Mouse (Mus musculus) G1E (cell line): ENCODE data around the gene Klhdc2. TPM values are rescaled to one million over a fixed set of nuclear protein-coding genes. Genes with fewer than 3 reads are reported as not detected.
A peak's percentile ranks its signal among the peaks of the same experiment; 100 is the strongest.

Experiments used
- ATAC-seq: 2 replicates; pipeline ENCODE4 v1.8.0; 2016; ENCODE audit warnings: mild to moderate bottlenecking; ENCODE audit not compliant: insufficient number of reproducible peaks, poor library complexity, low FRiP score, severe bottlenecking; ENCODE audit errors: extremely low read depth
- DNase-seq: peaks from one replicate; pipeline ENCODE4 v3.0.0; 2012; ENCODE audit warnings: low spot score
- H3K27me3 ChIP-seq: 2 replicates; pipeline ENCODE4 v1.6.1; 2012; ENCODE audit warnings: mild to moderate bottlenecking, low read length, inconsistent platforms; ENCODE audit not compliant: insufficient read depth
- H3K36me3 ChIP-seq: replicated peaks from 2 replicates; pipeline ENCODE3; 2012; ENCODE audit warnings: mild to moderate bottlenecking, inconsistent platforms
- H3K4me1 ChIP-seq: 2 replicates; pipeline ENCODE4 v1.6.1; 2012; ENCODE audit warnings: low read depth, low read length, inconsistent platforms, mixed read lengths; ENCODE audit not compliant: insufficient read depth
- H3K4me3 ChIP-seq: 2 replicates; pipeline ENCODE4 v1.5.1; 2012; ENCODE audit warnings: low read depth, mild to moderate bottlenecking, inconsistent platforms, low read length, moderate library complexity, mixed read lengths
- H3K9me3 ChIP-seq: replicated peaks from 2 replicates; pipeline ENCODE4 v1.6.1; 2012; ENCODE audit warnings: inconsistent platforms
- CTCF ChIP-seq: IDR thresholded peaks from 2 replicates; pipeline ENCODE4 v1.5.1; 2012; ENCODE audit warnings: low read depth, low read length, inconsistent platforms, mixed read lengths
- GATA1 ChIP-seq: IDR thresholded peaks from 2 replicates; pipeline ENCODE4 v1.6.1; 2012; ENCODE audit warnings: borderline replicate concordance, low read length, inconsistent platforms, mixed read lengths
- GATA2 ChIP-seq: IDR thresholded peaks from 2 replicates; pipeline ENCODE4 v1.6.1; 2012; ENCODE audit warnings: low read depth, low read length, inconsistent platforms, borderline replicate concordance
- POLR2AphosphoS5 ChIP-seq: IDR thresholded peaks from 2 replicates; pipeline ENCODE4 v1.6.1; 2012; ENCODE audit warnings: low read depth, low read length, inconsistent platforms; ENCODE audit not compliant: insufficient replicate concordance
- TAL1 ChIP-seq: conservative IDR thresholded peaks from 2 replicates; pipeline ENCODE4 v1.6.1; 2012; ENCODE audit warnings: low read depth, low read length, inconsistent platforms, mixed read lengths
- polyA plus RNA-seq: library from polyadenylated mRNA; stranded (reverse); fragments of >175 nt; gene quantifications from 2 replicates; pipeline ENCODE4 v1.2.3, GENCODE M21; 2012
- total RNA-seq, 2 experiments: library from RNA; stranded (forward) in 1 of 2; stranded (reverse) in 1 of 2; fragments of 200-1000 nt in 1 of 2; fragments of >200 nt in 1 of 2; fragmentation: Nextera tagmentation in 1 of 2; gene quantifications; 2 replicates each; pipeline ENCODE4 v1.2.3; 2014 to 2017

Gene Klhdc2
- total and polyA plus RNA-seq, 3 experiments = 33.6 to 129 (median 127) TPM

DNA sequence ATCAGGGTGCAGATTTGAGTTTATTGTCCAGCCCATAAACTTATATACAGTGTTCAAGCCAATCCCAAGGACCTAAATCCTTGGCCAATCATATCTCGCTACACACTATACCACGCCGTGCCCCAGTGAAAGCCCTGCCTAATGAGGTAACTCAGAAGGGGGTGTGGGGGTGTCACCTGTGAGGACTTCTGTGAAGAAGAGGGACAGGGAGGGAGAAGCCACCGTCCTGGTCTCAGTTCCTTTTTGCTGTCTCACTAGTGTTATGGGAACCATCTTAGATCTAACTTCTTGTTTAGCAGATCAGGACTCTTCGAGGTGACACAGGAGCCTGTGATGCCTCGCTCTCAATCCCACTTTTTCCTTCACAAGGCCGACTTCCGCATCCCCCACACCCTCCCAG, 8.9 kb upstream of the Klhdc2 start:
- ATAC-seq = no peak
- Histone ChIP-seq H3K4me1 (peaks cover 5% of the 10 kb centered on the region; the same call in 1 of the 2 replicates), H3K27me3 (peaks cover 24% of the 10 kb centered on the region), H3K9me3 (no peaks in the 10 kb centered on the region), H3K36me3 (no peaks in the 10 kb centered on the region), H3K4me3 (no peak overlapping the region)
- no peak for TF ChIP-seq POLR2AphosphoS5
- no peak for TF ChIP-seq TAL1
- no peak for TF ChIP-seq GATA2
- TF ChIP-seq GATA1 = no peak
- TF ChIP-seq CTCF = no peak
- no peak for DNase-seq

- no peaks in the 10 kb centered on the region for H3K36me3 ChIP-seq
- no peaks in the 10 kb centered on the region for H3K9me3 ChIP-seq
- H3K27me3 ChIP-seq = peaks cover 26% of the 10 kb centered on the region
- H3K4me1 ChIP-seq = peaks cover 8% of the 10 kb centered on the region; the same call in 1 of the 2 replicates
- ATAC-seq (no peak), DNase-seq (no peak)
- no peak for TF ChIP-seq GATA2
- no peak for TF ChIP-seq TAL1
- no peak for TF ChIP-seq GATA1
- TF ChIP-seq POLR2AphosphoS5 = no peak
- TF ChIP-seq CTCF = no peak
- no peak overlapping the region for H3K4me3 ChIP-seq
Measured at GRCm38 (mm10) chr12:69288699-69289098, 7.8 kb upstream of the Klhdc2 start.

- no peak overlapping the region for H3K4me3 ChIP-seq
- DNase-seq = no peak
- no peaks in the 10 kb centered on the region for H3K36me3 ChIP-seq
- peaks cover 26% of the 10 kb centered on the region for H3K27me3 ChIP-seq
- H3K4me1 ChIP-seq = peaks cover 27% of the 10 kb centered on the region
- TF ChIP-seq GATA1 = no peak
- no peak for TF ChIP-seq TAL1
- TF ChIP-seq GATA2 = no peak
- TF ChIP-seq POLR2AphosphoS5 = no peak
- no peak for TF ChIP-seq CTCF
- H3K9me3 ChIP-seq = no peaks in the 10 kb centered on the region
- ATAC-seq = no peak
Measured at GRCm38 (mm10) chr12:69292401-69292800, 4.1 kb upstream of the Klhdc2 start.

- ATAC-seq (no peak), DNase-seq (no peak)
- Histone ChIP-seq H3K4me3 (no peak overlapping the region), H3K27me3 (peaks cover 19% of the 10 kb centered on the region; the same call in 1 of the 2 replicates), H3K4me1 (peaks cover 33% of the 10 kb centered on the region), H3K36me3 (peaks cover 5% of the 10 kb centered on the region), H3K9me3 (no peaks in the 10 kb centered on the region)
- TF ChIP-seq GATA1 (no peak), GATA2 (no peak), CTCF (no peak), TAL1 (0 out of 2 replicates have a peak, but pooled peaks have one; percentile 10), POLR2AphosphoS5 (no peak)
Measured at GRCm38 (mm10) chr12:69293815-69294214, 2.7 kb upstream of the Klhdc2 start.

GRCm38 (mm10) chr12:69294936-69295335, 1.5 kb upstream of the Klhdc2 start:
- Histone ChIP-seq H3K27me3 (peaks cover 14% of the 10 kb centered on the region; the same call in 1 of the 2 replicates), H3K4me3 (no peak overlapping the region), H3K9me3 (no peaks in the 10 kb centered on the region), H3K36me3 (peaks cover 15% of the 10 kb centered on the region), H3K4me1 (peaks cover 43% of the 10 kb centered on the region)
- no peak for TF ChIP-seq GATA1
- TF ChIP-seq TAL1 = no peak
- no peak for TF ChIP-seq CTCF
- TF ChIP-seq GATA2 = no peak
- TF ChIP-seq POLR2AphosphoS5 = no peak
- DNase-seq (no peak), ATAC-seq (no peak)

DNA sequence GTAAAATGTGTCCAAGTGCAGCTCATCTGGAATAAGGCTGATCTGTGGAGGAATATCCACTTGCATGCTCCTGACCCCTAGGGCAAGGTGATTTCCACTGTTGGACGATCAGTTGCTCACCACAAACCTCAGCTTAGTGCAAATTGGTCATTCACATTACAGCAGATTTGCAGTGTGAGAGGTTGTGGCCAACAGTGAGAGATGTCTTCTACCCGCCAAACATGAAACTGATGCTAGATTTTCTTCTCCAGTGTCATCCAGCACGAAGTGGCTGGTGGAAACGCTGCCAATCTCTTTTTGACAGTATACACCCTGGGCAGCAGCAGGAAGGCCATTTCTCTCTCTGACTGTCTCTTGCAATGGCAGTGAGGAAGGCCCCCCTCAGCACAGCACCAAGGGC, 830 bp upstream of the Klhdc2 start:
- ATAC-seq = no peak
- H3K4me1 ChIP-seq = peaks cover 48% of the 10 kb centered on the region
- DNase-seq = no peak
- peaks cover 11% of the 10 kb centered on the region; the same call in 1 of the 2 replicates for H3K27me3 ChIP-seq
- peaks cover 22% of the 10 kb centered on the region for H3K36me3 ChIP-seq
- H3K4me3 ChIP-seq = peak overlapping the region; percentile 1; the same call in 1 of the 2 replicates
- no peak for TF ChIP-seq GATA1
- H3K9me3 ChIP-seq = no peaks in the 10 kb centered on the region
